Mouse (Mus musculus): Measurements from ENCODE around the gene Pebp1.

- TF ChIP-seq CTCF (IDR thresholded peaks at IDR 0.05; ENCODE audit: low read depth, low read length) (no peak), POLR2A (IDR thresholded peaks at IDR 0.05; ENCODE audit: extremely low read depth, insufficient read depth, low read length) (no peak)
Measured at GRCm38 (mm10) chr5:117277784-117278183, 9.6 kb downstream of the Pebp1 start.

All from liver, adult 2 months (tissue).